ENCODE assay signal across 9 mouse cellular contexts in genomic region chr7:120977063-120977462, GRCm38 (mm10). TPM values are rescaled to one million over a fixed set of nuclear protein-coding genes. Genes with fewer than 3 reads are reported as not detected.
DNase-seq lines count a peak whose midpoint lies in the region; ATAC-seq and TF ChIP-seq lines count a peak whose summit lies in the region.
"Had no signal": no experiment of that assay in that cellular context is flagged by ENCODE, and none has a peak within 500 bp of the region (broad histone marks: within the 10 kb centered on the region; RNA-seq: fewer than 3 reads in every experiment).

No protein-coding gene starts in this region.

- H3K9ac ChIP-seq in hindbrain, embryonic 13.5 days, result no peak overlapping the region
- H3K9ac ChIP-seq in hindbrain, embryonic 15.5 days, result no peak overlapping the region
- H3K9ac ChIP-seq: midbrain, embryonic 12.5 days had no signal

- H3K36me3 ChIP-seq in hindbrain, embryonic 13.5 days, result no peaks in the 10 kb centered on the region
- no peaks in the 10 kb centered on the region for H3K36me3 ChIP-seq in hindbrain, embryonic 10.5 days
- no peaks in the 10 kb centered on the region for H3K36me3 ChIP-seq in hindbrain, embryonic 15.5 days
- H3K36me3 ChIP-seq: midbrain, embryonic 12.5 days had no signal

- H3K4me3 ChIP-seq in hindbrain, embryonic 13.5 days, result no peak overlapping the region
- no peak overlapping the region for H3K4me3 ChIP-seq in hindbrain, embryonic 10.5 days
- no peak overlapping the region for H3K4me3 ChIP-seq in hindbrain, embryonic 15.5 days
- H3K4me3 ChIP-seq: midbrain, embryonic 12.5 days had no signal

- no peak for TF ChIP-seq POLR2A in brain, embryonic 14.5 days (IDR thresholded peaks at IDR 0.05; ENCODE audit: borderline replicate concordance, extremely low read depth, insufficient read depth, insufficient read length, poor library complexity, severe bottlenecking)

- DNase-seq in hindbrain, embryonic 10.5 days (ENCODE audit: low spot score), result no peak
- peak; percentile 81 for DNase-seq in brain, embryonic 14.5 days (ENCODE audit: low read depth)
- peak; percentile 68 for DNase-seq in lung, postnatal 25 days (ENCODE audit: low spot score)
- no peak for DNase-seq in right cerebral cortex, adult 18-20 months
- no peak for DNase-seq in frontal cortex, postnatal 25 days (ENCODE audit: low spot score in 2 of 2)

- no peak for TF ChIP-seq CTCF in brain, embryonic 14.5 days (IDR thresholded peaks at IDR 0.05; ENCODE audit: borderline replicate concordance, extremely low read depth, insufficient read depth, insufficient read length)

- peak overlapping the region; percentile 30; the same call in 1 of the 2 replicates for H3K27ac ChIP-seq in hindbrain, embryonic 13.5 days
- no peak overlapping the region for H3K27ac ChIP-seq in hindbrain, embryonic 10.5 days
- no peak overlapping the region for H3K27ac ChIP-seq in hindbrain, embryonic 15.5 days (replicated peaks)
- H3K27ac ChIP-seq: midbrain, embryonic 12.5 days had no signal

- peaks cover 48% of the 10 kb centered on the region for H3K4me1 ChIP-seq in hindbrain, embryonic 13.5 days (replicated peaks)
- peaks cover 29% of the 10 kb centered on the region for H3K4me1 ChIP-seq in hindbrain, embryonic 10.5 days (replicated peaks)
- peaks cover 38% of the 10 kb centered on the region for H3K4me1 ChIP-seq in hindbrain, embryonic 15.5 days (replicated peaks)

- 48% methylated on average over 7 of the region's 7 CpGs for WGBS in hindbrain, embryonic 13.5 days
- 79% methylated on average over 7 of the region's 7 CpGs for WGBS in hindbrain, embryonic 10.5 days
- WGBS in hindbrain, embryonic 15.5 days, result 39% methylated on average over 7 of the region's 7 CpGs

- ATAC-seq in hindbrain, embryonic 13.5 days (ENCODE audit: low FRiP score), result no peak
- ATAC-seq in hindbrain, embryonic 15.5 days (ENCODE audit: low FRiP score, low read depth), result no peak
- ATAC-seq in megakaryocyte progenitor cell, adult 5-6 weeks (replicated peaks; ENCODE audit: poor library complexity), result no peak

- H3K27me3 ChIP-seq in hindbrain, embryonic 13.5 days, result no peaks in the 10 kb centered on the region
- no peaks in the 10 kb centered on the region for H3K27me3 ChIP-seq in hindbrain, embryonic 10.5 days (ENCODE audit: insufficient read depth, poor library complexity, severe bottlenecking)
- H3K27me3 ChIP-seq in hindbrain, embryonic 15.5 days, result no peaks in the 10 kb centered on the region
- H3K27me3 ChIP-seq: midbrain, embryonic 12.5 days had no signal

- no peak overlapping the region for H3K4me2 ChIP-seq in hindbrain, embryonic 13.5 days
- H3K4me2 ChIP-seq in hindbrain, embryonic 15.5 days, result 0 out of 2 replicates have a peak overlapping the region, but pooled peaks have one; percentile 4
- H3K4me2 ChIP-seq: midbrain, embryonic 12.5 days had no signal

- H3K9me3 ChIP-seq in hindbrain, embryonic 13.5 days, result no peaks in the 10 kb centered on the region
- no peaks in the 10 kb centered on the region for H3K9me3 ChIP-seq in hindbrain, embryonic 10.5 days
- H3K9me3 ChIP-seq in hindbrain, embryonic 15.5 days, result no peaks in the 10 kb centered on the region
- H3K9me3 ChIP-seq: midbrain, embryonic 12.5 days had no signal

RNA-seq across cellular contexts. Expression of gene Cdr2, which starts 5.0 kb away (rescaled TPM):
- polyA plus RNA-seq in hindbrain, embryonic 13.5 days (2015; fragmentation: Nextera tagmentation; extraction: Ambion mirVana), result 14.6 and 16.1 TPM in 2 replicates
- polyA plus RNA-seq in hindbrain, embryonic 10.5 days (2016; fragmentation: Nextera tagmentation; extraction: Ambion mirVana), result 14.2 and 14.7 TPM in 2 replicates
- 27.4 and 37.4 TPM in 2 replicates for polyA plus RNA-seq in brain, embryonic 14.5 days (2012; rRNA removed)
- 14.5 and 16.5 TPM in 2 replicates for polyA plus RNA-seq in hindbrain, embryonic 15.5 days (2015; fragmentation: Nextera tagmentation; extraction: Ambion mirVana)
- total RNA-seq in megakaryocyte progenitor cell, adult 5-6 weeks (2015), result 2.9 and 4.3 TPM in 2 replicates
- total RNA-seq in megakaryocyte progenitor cell, adult 5-6 weeks (2017), result 4.7 and 7.1 TPM in 2 replicates

RNA-seq across cellular contexts. Expression of gene Mfsd13b, which starts 5.2 kb away (rescaled TPM):
- 0.14 and 0.42 TPM in 2 replicates for polyA plus RNA-seq in hindbrain, embryonic 13.5 days (2015; fragmentation: Nextera tagmentation; extraction: Ambion mirVana)
- 0.37 and 0.42 TPM in 2 replicates for polyA plus RNA-seq in hindbrain, embryonic 10.5 days (2016; fragmentation: Nextera tagmentation; extraction: Ambion mirVana)
- 0.15 and 0.22 TPM in 2 replicates for polyA plus RNA-seq in brain, embryonic 14.5 days (2012; rRNA removed)
- polyA plus RNA-seq in hindbrain, embryonic 15.5 days (2015; fragmentation: Nextera tagmentation; extraction: Ambion mirVana), result 0.19 and 0.76 TPM in 2 replicates
- total RNA-seq in megakaryocyte progenitor cell, adult 5-6 weeks (2015), result not detected in 2 replicates
- 0.20 TPM in 1 of 2 replicates, not detected in the other for total RNA-seq in megakaryocyte progenitor cell, adult 5-6 weeks (2017)

RNA-seq across cellular contexts. Expression of gene Mettl9, which starts 57.2 kb away (rescaled TPM):
- polyA plus RNA-seq in hindbrain, embryonic 13.5 days (2015; fragmentation: Nextera tagmentation; extraction: Ambion mirVana), result 202 and 207 TPM in 2 replicates
- polyA plus RNA-seq in hindbrain, embryonic 10.5 days (2016; fragmentation: Nextera tagmentation; extraction: Ambion mirVana), result 199 and 215 TPM in 2 replicates
- polyA plus RNA-seq in brain, embryonic 14.5 days (2012; rRNA removed), result 103 and 112 TPM in 2 replicates
- polyA plus RNA-seq in hindbrain, embryonic 15.5 days (2015; fragmentation: Nextera tagmentation; extraction: Ambion mirVana), result 183 and 189 TPM in 2 replicates
- total RNA-seq in megakaryocyte progenitor cell, adult 5-6 weeks (2015), result 96.6 and 111 TPM in 2 replicates
- total RNA-seq in megakaryocyte progenitor cell, adult 5-6 weeks (2017), result 86.0 and 86.6 TPM in 2 replicates

RNA-seq across cellular contexts. Expression of gene Polr3e, which starts 59.5 kb away (rescaled TPM):
- polyA plus RNA-seq in hindbrain, embryonic 13.5 days (2015; fragmentation: Nextera tagmentation; extraction: Ambion mirVana), result 23.1 and 24.2 TPM in 2 replicates
- 31.2 and 41.0 TPM in 2 replicates for polyA plus RNA-seq in hindbrain, embryonic 10.5 days (2016; fragmentation: Nextera tagmentation; extraction: Ambion mirVana)
- 26.3 and 28.9 TPM in 2 replicates for polyA plus RNA-seq in brain, embryonic 14.5 days (2012; rRNA removed)
- polyA plus RNA-seq in hindbrain, embryonic 15.5 days (2015; fragmentation: Nextera tagmentation; extraction: Ambion mirVana), result 25.0 and 25.6 TPM in 2 replicates
- 14.0 and 15.1 TPM in 2 replicates for total RNA-seq in megakaryocyte progenitor cell, adult 5-6 weeks (2015)
- total RNA-seq in megakaryocyte progenitor cell, adult 5-6 weeks (2017), result 32.6 and 33.0 TPM in 2 replicates

Comparison
In these comparisons a context has a peak if more than half of its experiments do, and no peak if none do; other contexts are left out.
1. DNase-seq: peak in brain, embryonic 14.5 days (single experiment) and lung, postnatal 25 days (single experiment); none in hindbrain, embryonic 10.5 days (single experiment), right cerebral cortex, adult 18-20 months (single experiment) and frontal cortex, postnatal 25 days (0 of 2).